Mouse (Mus musculus) heart, embryonic 14.5 days (tissue): Measurements from ENCODE around the gene Xntrpc. TPM values are rescaled to one million over a fixed set of nuclear protein-coding genes. Genes with fewer than 3 reads are reported as not detected.

Experiments
- ATAC-seq: fragments of 200-750 bp; cut with Nextera tagmentation; 2 replicates; pipeline ENCODE4 v1.8.0; 2017; ENCODE audit warnings: low read depth, moderate TSS enrichment; ENCODE audit not compliant: insufficient number of reproducible peaks, insufficient read depth, low FRiP score
- H3K27ac ChIP-seq, 2 experiments: fragments of 200-500 bp in 1 of 2; fragments of 300-500 bp in 1 of 2; sonication (generic) in 1 of 2; replicated peaks in 1 of 2; 2 replicates each; pipeline ENCODE4 v1.5.1; 2012 to 2014; ENCODE audit warnings: low read depth in 2 of 2, low read length in 2 of 2, control low read depth in 1 of 2, mild to moderate bottlenecking in 1 of 2, mixed read lengths in 1 of 2; ENCODE audit not compliant: control insufficient read depth in 1 of 2, insufficient read depth in 1 of 2
- H3K27me3 ChIP-seq: fragments of 300-500 bp; sonication (generic); 2 replicates; pipeline ENCODE4 v1.6.1; 2014; ENCODE audit warnings: mild to moderate bottlenecking, low read length, control low read depth; ENCODE audit not compliant: control insufficient read depth, insufficient read depth
- H3K36me3 ChIP-seq: fragments of 300-500 bp; sonication (generic); 2 replicates; pipeline ENCODE4 v1.6.1; 2014; ENCODE audit warnings: mild to moderate bottlenecking, control low read depth, low read length, mixed read lengths; ENCODE audit not compliant: control insufficient read depth, insufficient read depth
- H3K4me1 ChIP-seq, 2 experiments: fragments of 200-500 bp in 1 of 2; fragments of 300-500 bp in 1 of 2; sonication (generic) in 1 of 2; 2 replicates each; pipeline ENCODE4 v1.6.1; 2012 to 2014; ENCODE audit warnings: low read length in 2 of 2, control low read depth in 1 of 2, mixed read lengths in 1 of 2; ENCODE audit not compliant: control insufficient read depth in 2 of 2, insufficient read depth in 2 of 2
- H3K4me2 ChIP-seq: fragments of 300-500 bp; sonication (generic); 2 replicates; pipeline ENCODE4 v1.6.1; 2014; ENCODE audit warnings: mild to moderate bottlenecking, low read length
- H3K4me3 ChIP-seq, 2 experiments: fragments of 200-500 bp in 1 of 2; fragments of 300-500 bp in 1 of 2; sonication (generic) in 1 of 2; 2 replicates each; pipeline ENCODE4 v1.5.1; 2012 to 2014; ENCODE audit warnings: low read length in 2 of 2, mild to moderate bottlenecking in 2 of 2, control low read depth in 1 of 2, low read depth in 1 of 2, moderate library complexity in 1 of 2; ENCODE audit not compliant: control insufficient read depth in 1 of 2, insufficient read depth in 1 of 2
- H3K9ac ChIP-seq: fragments of 300-500 bp; sonication (generic); 2 replicates; pipeline ENCODE4 v1.6.1; 2014; ENCODE audit warnings: mild to moderate bottlenecking, low read length
- H3K9me3 ChIP-seq: fragments of 300-500 bp; sonication (generic); 2 replicates; pipeline ENCODE4 v1.6.1; 2016; ENCODE audit warnings: low read length, control low read depth; ENCODE audit not compliant: control insufficient read depth
- WGBS: fragments of 180-500 bp; shearing (Covaris S2); extraction: QIAGEN DNeasy Blood & Tissue Kit; methylation state at CpG from one replicate; pipeline ENCODE4 v1.1.7; 2014; 5-methylcytosine and 5-hydroxymethylcytosine counted together
- polyA plus RNA-seq: library from polyadenylated mRNA; unstranded; fragments of >200 nt; fragmentation: Nextera tagmentation; extraction: Ambion mirVana; gene quantifications from 2 replicates; pipeline ENCODE4 v1.2.1, GENCODE M21; 2014

The Xntrpc gene
- polyA plus RNA-seq, 1 experiment from 2014 or later = 1.1 TPM

DNA sequence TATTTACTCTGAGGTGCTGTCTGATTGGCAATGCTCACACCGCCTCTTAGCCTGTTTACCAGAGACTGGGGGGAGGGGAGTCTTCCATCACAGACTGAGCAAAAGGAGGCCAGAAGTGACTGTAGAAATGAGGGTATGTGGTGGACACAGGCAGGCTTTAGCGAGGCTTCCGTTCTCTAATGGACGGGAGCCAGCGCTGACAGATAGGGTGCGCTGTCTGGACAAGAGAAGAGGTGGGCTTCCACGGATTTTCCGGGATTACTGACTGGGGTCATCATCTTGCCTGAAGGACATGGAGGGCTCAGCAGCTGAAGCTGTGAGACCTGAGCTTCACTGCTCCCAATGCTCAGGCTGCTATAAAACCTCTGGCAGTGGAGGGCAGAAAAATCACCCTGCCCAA lies 36.7 kb downstream of the Xntrpc start:
- Histone ChIP-seq H3K4me3 (no peak overlapping the region), H3K27ac (no peak overlapping the region; a peak in 1 of 4 replicates), H3K9me3 (no peaks in the 10 kb centered on the region), H3K36me3 (no peaks in the 10 kb centered on the region), H3K4me1 (peaks cover 39 to 43% of the 10 kb centered on the region in 2 experiments), H3K9ac (no peak overlapping the region; the same call in 1 of the 2 replicates), H3K4me2 (no peak overlapping the region), H3K27me3 (no peaks in the 10 kb centered on the region)
- ATAC-seq = no peak
- 41% methylated on average over 8 of the region's 8 CpGs for WGBS

DNA sequence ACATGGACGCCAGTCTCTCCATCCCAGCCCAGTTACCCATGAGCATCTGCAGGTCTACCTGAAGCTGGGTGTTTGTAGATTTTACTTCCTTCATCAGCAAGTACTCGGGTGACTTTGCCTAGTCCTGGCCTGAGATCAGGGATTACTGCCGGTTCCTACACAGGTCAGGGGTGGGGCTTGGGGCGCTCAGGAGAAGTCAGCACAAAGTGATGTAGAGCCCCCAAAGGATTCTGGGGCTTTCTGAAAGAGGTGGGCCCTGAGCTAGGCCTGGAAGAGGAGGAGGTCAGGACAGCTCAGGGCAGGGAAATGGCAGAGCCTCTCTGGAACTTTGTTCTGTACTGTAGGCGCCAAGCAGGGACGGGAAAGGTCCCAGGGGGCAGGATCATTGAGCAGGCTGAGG lies 37.2 kb downstream of the Xntrpc start:
- H3K36me3 ChIP-seq = no peaks in the 10 kb centered on the region
- H3K4me2 ChIP-seq = no peak overlapping the region
- H3K9ac ChIP-seq = no peak overlapping the region
- H3K9me3 ChIP-seq = no peaks in the 10 kb centered on the region
- WGBS = 45% methylated on average over 6 of the region's 6 CpGs
- H3K4me3 ChIP-seq = no peak overlapping the region
- no peaks in the 10 kb centered on the region for H3K27me3 ChIP-seq
- H3K4me1 ChIP-seq = peaks cover 39 to 43% of the 10 kb centered on the region in 2 experiments
- ATAC-seq = no peak
- H3K27ac ChIP-seq = peak overlapping the region in 1 of 2 experiments; percentile 16; a peak in 1 of 4 replicates

DNA sequence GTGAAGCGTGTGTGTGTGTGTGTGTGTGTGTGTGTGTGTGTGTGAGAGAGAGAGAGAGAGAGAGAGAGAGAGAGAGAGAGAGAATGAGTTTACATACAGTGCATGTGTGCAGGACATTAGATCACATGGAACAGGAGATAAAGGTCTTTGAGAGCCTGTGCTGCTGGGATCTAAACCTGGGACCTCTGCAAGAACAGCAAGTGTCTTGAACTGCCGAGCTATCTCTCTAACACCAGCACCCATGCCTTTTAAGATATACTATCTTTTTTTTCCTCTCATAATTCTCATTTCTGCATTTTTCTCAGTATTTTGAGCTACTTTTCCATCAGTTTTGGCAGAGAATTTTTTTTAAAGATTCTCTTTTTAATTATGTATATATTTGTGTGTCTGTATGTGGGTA lies 38.0 kb downstream of the Xntrpc start:
- no peaks in the 10 kb centered on the region for H3K27me3 ChIP-seq
- H3K27ac ChIP-seq = no peak overlapping the region
- no peak overlapping the region for H3K4me3 ChIP-seq
- H3K9ac ChIP-seq = no peak overlapping the region
- no peaks in the 10 kb centered on the region for H3K36me3 ChIP-seq
- peaks cover 39 to 43% of the 10 kb centered on the region in 2 experiments for H3K4me1 ChIP-seq
- H3K9me3 ChIP-seq = no peaks in the 10 kb centered on the region
- no peak overlapping the region for H3K4me2 ChIP-seq
- ATAC-seq = no peak
- WGBS = 43% methylated on average over 2 of the region's 2 CpGs

DNA sequence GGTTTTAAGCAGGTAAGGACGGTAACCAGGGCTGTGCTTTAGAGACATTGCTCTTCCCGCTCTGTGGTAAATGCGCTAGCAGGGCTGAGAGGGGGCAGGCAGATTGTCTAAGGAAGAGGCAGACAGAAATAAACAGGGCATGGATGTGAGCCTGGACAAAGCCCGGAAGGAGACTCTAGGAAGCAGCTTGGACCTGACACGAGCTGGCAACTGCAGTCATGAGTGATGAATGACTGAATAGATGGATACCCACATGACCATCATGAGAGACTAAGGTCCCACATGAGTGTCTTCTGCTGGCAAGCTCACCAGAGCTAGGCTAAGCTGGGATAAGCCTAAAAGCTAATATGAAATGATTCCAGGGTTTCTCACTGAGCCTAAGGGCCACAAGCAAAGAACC lies 38.6 kb downstream of the Xntrpc start:
- WGBS = 52% methylated on average over 5 of the region's 5 CpGs
- peaks cover 39 to 42% of the 10 kb centered on the region in 2 experiments for H3K4me1 ChIP-seq
- no peak overlapping the region for H3K27ac ChIP-seq
- no peak for ATAC-seq
- no peak overlapping the region for H3K9ac ChIP-seq
- H3K4me2 ChIP-seq = no peak overlapping the region
- H3K27me3 ChIP-seq = no peaks in the 10 kb centered on the region
- no peaks in the 10 kb centered on the region for H3K36me3 ChIP-seq
- H3K4me3 ChIP-seq = no peak overlapping the region
- no peaks in the 10 kb centered on the region for H3K9me3 ChIP-seq

DNA sequence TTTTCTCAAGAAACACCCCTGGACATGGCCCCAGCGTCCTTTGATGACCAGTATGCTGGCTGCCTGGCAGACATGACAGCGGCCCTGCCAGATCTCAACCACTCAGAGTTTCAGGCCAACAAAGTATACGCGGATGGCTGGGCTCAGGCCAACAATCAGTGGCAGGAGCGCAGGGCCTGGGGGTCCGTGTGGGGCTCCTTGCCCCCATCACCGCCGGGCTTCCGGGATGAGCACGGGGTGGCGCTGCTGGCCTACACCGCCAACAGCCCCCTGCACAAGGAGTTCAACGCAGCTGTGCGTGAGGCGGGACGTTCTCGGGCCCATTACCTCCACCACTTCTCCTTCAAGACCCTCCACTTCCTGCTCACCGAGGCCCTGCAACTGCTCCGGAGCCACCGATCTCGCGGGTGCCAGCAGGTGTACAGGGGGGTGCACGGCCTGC lies 41.2 kb downstream of the Xntrpc start:
- Histone ChIP-seq H3K27ac (no peak overlapping the region), H3K9me3 (no peaks in the 10 kb centered on the region), H3K4me3 (peak overlapping the region; percentile 37 to 45), H3K4me2 (peak overlapping the region; percentile 78), H3K36me3 (no peaks in the 10 kb centered on the region), H3K9ac (peak overlapping the region; percentile 65), H3K4me1 (peaks cover 19 to 21% of the 10 kb centered on the region in 2 experiments; a peak in 3 of 4 replicates), H3K27me3 (no peaks in the 10 kb centered on the region)
- ATAC-seq = 0 out of 2 replicates have a peak, but pooled peaks have one; percentile 23
- 7% methylated on average over 23 of the region's 23 CpGs for WGBS

DNA sequence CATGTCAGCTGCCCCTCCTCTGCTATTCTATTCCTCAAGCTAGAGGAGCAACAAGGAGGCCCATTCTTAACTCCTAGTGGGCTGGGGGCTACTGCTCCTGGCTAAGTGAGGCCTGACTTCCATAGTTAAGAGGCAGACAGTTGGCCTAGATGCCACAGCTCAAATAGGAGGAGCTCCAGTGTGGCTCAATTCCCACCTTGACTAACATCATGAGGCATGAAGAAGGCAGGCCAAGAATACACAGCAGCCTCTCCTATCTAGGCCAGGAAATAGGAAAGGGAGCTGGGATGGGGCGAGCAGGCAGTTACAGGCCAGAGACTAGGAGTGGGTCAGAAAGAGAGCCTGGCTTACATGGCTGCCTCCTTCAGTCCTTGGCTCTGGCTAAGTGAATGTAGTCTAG lies 42.7 kb downstream of the Xntrpc start:
- 67% methylated on average over 1 of the region's 1 CpGs for WGBS
- H3K27me3 ChIP-seq = no peaks in the 10 kb centered on the region
- no peak for ATAC-seq

DNA sequence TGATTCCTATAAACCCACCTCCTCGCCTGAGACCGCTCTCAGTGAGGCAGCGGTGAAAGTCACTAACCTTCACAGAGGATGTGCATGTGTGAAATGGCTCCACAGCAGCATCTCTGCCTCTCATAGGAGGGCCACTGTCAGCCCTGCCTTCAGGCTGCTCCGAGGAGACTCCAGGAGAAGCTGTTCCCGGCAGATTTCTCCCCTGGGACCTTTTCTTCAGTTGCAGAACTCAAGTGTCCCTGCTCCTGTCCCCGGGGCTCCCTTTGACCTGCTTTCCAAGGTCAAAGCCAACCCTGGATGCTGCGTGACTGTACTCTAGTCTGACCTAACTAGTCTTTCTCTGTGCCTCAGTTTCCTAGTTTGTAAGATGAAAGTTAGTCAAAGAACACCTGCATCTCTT lies 43.7 kb downstream of the Xntrpc start, which contains the start of gene Art5:
TSS of gene Art5 (minus strand) at position 319 of the 400 bp plus-strand sequence.
- Histone ChIP-seq H3K36me3 (no peaks in the 10 kb centered on the region), H3K9me3 (no peaks in the 10 kb centered on the region), H3K4me1 (peaks cover 9 to 10% of the 10 kb centered on the region in 2 experiments; a peak in 2 of 4 replicates), H3K9ac (no peak within 1 kb of the TSS), H3K4me3 (no peak within 1 kb of the TSS), H3K4me2 (no peak within 1 kb of the TSS), H3K27ac (no peak within 1 kb of the TSS), H3K27me3 (no peaks in the 10 kb centered on the region)
- 66% methylated on average over 7 of the region's 7 CpGs for WGBS
- no peak for ATAC-seq

More for the DNA sequence above, 42.7 kb downstream of the Xntrpc start:
- Histone ChIP-seq H3K27ac (no peak overlapping the region), H3K4me3 (no peak overlapping the region), H3K36me3 (no peaks in the 10 kb centered on the region), H3K4me2 (no peak overlapping the region), H3K9me3 (no peaks in the 10 kb centered on the region), H3K9ac (no peak overlapping the region), H3K4me1 (peaks cover 10 to 11% of the 10 kb centered on the region in 2 experiments; a peak in 3 of 4 replicates)

DNA sequence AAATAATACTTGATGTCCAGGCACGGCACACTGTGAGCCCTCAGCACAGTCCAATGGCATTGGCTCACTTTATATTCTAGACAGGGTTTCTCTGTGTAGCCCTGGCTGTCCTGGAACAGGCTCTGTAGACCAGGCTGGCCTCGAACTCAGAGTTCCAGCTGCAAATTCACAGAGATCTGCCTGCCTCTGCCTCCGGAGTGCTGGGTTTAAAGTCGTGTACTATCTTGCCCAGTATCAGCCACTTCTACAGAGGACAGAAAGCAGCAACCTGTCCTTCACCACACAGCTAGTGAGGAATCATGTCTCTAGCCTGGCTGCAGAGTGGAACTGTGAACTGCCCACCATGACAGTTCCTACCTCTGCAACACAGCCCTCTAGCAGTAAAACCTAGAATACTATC lies 44.2 kb downstream of the Xntrpc start:
- no peaks in the 10 kb centered on the region for H3K27me3 ChIP-seq
- H3K4me1 ChIP-seq = peaks cover 9 to 10% of the 10 kb centered on the region in 2 experiments; a peak in 2 of 4 replicates
- WGBS = 83% methylated on average over 4 of the region's 4 CpGs
- no peak overlapping the region for H3K4me3 ChIP-seq
- no peak for ATAC-seq
- no peak overlapping the region for H3K27ac ChIP-seq
- no peak overlapping the region for H3K4me2 ChIP-seq
- H3K36me3 ChIP-seq = no peaks in the 10 kb centered on the region
- H3K9me3 ChIP-seq = no peaks in the 10 kb centered on the region
- H3K9ac ChIP-seq = no peak overlapping the region
